Mouse (Mus musculus) heart, embryonic 16.5 days (tissue): ENCODE measurements around the gene Mettl22. TPM values are rescaled to one million over a fixed set of nuclear protein-coding genes. Genes with fewer than 3 reads are reported as not detected.

Source experiments
- ATAC-seq: fragments of 200-750 bp; cut with Nextera tagmentation; replicated peaks from 2 replicates; pipeline ENCODE4 v1.8.0; 2017; ENCODE audit warnings: moderate number of reproducible peaks; ENCODE audit not compliant: insufficient read depth, low FRiP score; ENCODE audit errors: extremely low read depth
- H3K27ac ChIP-seq: fragments of 300-500 bp; sonication (generic); 2 replicates; pipeline ENCODE4 v1.5.1; 2014; ENCODE audit warnings: mild to moderate bottlenecking, low read length, control low read depth, moderate library complexity
- H3K27me3 ChIP-seq: fragments of 300-500 bp; sonication (generic); 2 replicates; pipeline ENCODE4 v1.6.1; 2014; ENCODE audit warnings: low read length, mixed read lengths; ENCODE audit not compliant: control insufficient read depth, insufficient read depth
- H3K36me3 ChIP-seq: fragments of 300-500 bp; sonication (generic); 2 replicates; pipeline ENCODE4 v1.6.1; 2014; ENCODE audit not compliant: control insufficient read depth, insufficient read depth
- H3K4me1 ChIP-seq: fragments of 300-500 bp; sonication (generic); 2 replicates; pipeline ENCODE4 v1.6.1; 2014; ENCODE audit warnings: low read length, mixed read lengths; ENCODE audit not compliant: control insufficient read depth, insufficient read depth
- H3K4me2 ChIP-seq: fragments of 300-500 bp; sonication (generic); 2 replicates; pipeline ENCODE4 v1.6.1; 2014; ENCODE audit warnings: low read depth, mild to moderate bottlenecking, control low read depth, low read length
- H3K4me3 ChIP-seq: fragments of 300-500 bp; sonication (generic); 2 replicates; pipeline ENCODE4 v1.5.1; 2014; ENCODE audit warnings: mild to moderate bottlenecking, control low read depth, low read length
- H3K9ac ChIP-seq: fragments of 300-500 bp; sonication (generic); 2 replicates; pipeline ENCODE4 v1.6.1; 2014; ENCODE audit warnings: low read length, control low read depth
- H3K9me3 ChIP-seq: fragments of 300-500 bp; sonication (generic); replicated peaks from 2 replicates; pipeline ENCODE4 v1.6.1; 2016; ENCODE audit warnings: low read length; ENCODE audit not compliant: control insufficient read depth
- WGBS: fragments of 180-500 bp; shearing (Covaris S2); extraction: QIAGEN DNeasy Blood & Tissue Kit; methylation state at CpG from one replicate; pipeline ENCODE4 v1.1.7; 2014; 5-methylcytosine and 5-hydroxymethylcytosine counted together
- polyA plus RNA-seq: library from polyadenylated mRNA; unstranded; fragments of >200 nt; fragmentation: Nextera tagmentation; extraction: Ambion mirVana; gene quantifications from 2 replicates; pipeline ENCODE4 v1.2.1, GENCODE M21; 2015

Gene Mettl22
- polyA plus RNA-seq, 1 experiment from 2014 or later: 42.0 TPM

- 88% methylated on average over 6 of the region's 6 CpGs for WGBS
- no peak overlapping the region for H3K4me2 ChIP-seq
- H3K4me1 ChIP-seq: no peaks in the 10 kb centered on the region
- no peaks in the 10 kb centered on the region for H3K9me3 ChIP-seq
- H3K9ac ChIP-seq: no peak overlapping the region
- H3K27me3 ChIP-seq: no peaks in the 10 kb centered on the region
- H3K36me3 ChIP-seq: no peaks in the 10 kb centered on the region
- no peak overlapping the region for H3K27ac ChIP-seq
- H3K4me3 ChIP-seq: no peak overlapping the region
- no peak for ATAC-seq
These were observed 62.9 kb downstream of the Mettl22 start for GRCm38 (mm10) chr16:8533477-8533876.

- no peaks in the 10 kb centered on the region for H3K27me3 ChIP-seq
- no peak overlapping the region for H3K4me3 ChIP-seq
- H3K9me3 ChIP-seq: no peaks in the 10 kb centered on the region
- no peaks in the 10 kb centered on the region for H3K4me1 ChIP-seq
- no peak overlapping the region for H3K27ac ChIP-seq
- ATAC-seq: no peak
- no peaks in the 10 kb centered on the region for H3K36me3 ChIP-seq
- H3K4me2 ChIP-seq: no peak overlapping the region
- no peak overlapping the region for H3K9ac ChIP-seq
- 85% methylated on average over 11 of the region's 11 CpGs for WGBS
These were observed 64.0 kb downstream of the Mettl22 start for GRCm38 (mm10) chr16:8534466-8535200.

- no peak for ATAC-seq
- Histone ChIP-seq H3K27ac (no peak overlapping the region), H3K4me1 (peaks cover 6% of the 10 kb centered on the region), H3K36me3 (no peaks in the 10 kb centered on the region), H3K9me3 (no peaks in the 10 kb centered on the region), H3K9ac (no peak overlapping the region), H3K4me2 (no peak overlapping the region), H3K27me3 (no peaks in the 10 kb centered on the region), H3K4me3 (no peak overlapping the region)
- WGBS: 86% methylated on average over 6 of the region's 6 CpGs
These were observed 64.8 kb downstream of the Mettl22 start for GRCm38 (mm10) chr16:8535411-8535810.

- Histone ChIP-seq H3K27me3 (no peaks in the 10 kb centered on the region), H3K9me3 (no peaks in the 10 kb centered on the region), H3K27ac (no peak overlapping the region), H3K4me2 (no peak overlapping the region), H3K9ac (no peak overlapping the region), H3K36me3 (no peaks in the 10 kb centered on the region), H3K4me3 (no peak overlapping the region), H3K4me1 (peaks cover 15% of the 10 kb centered on the region)
- no peak for ATAC-seq
- WGBS: 63% methylated on average over 9 of the region's 9 CpGs
These were observed 68.7 kb downstream of the Mettl22 start for GRCm38 (mm10) chr16:8539150-8539865.

Other genes with a start within 250 kb of the Mettl22 start
- gene Tmem114, start 45.7 kb upstream of the Mettl22 start, polyA plus RNA-seq: not detected in 2 replicates
- 28.4 and 28.6 TPM in 2 replicates for gene Abat, start 42.6 kb downstream of the Mettl22 start, polyA plus RNA-seq
- 42.2 and 43.9 TPM in 2 replicates for gene Pmm2, start 166.9 kb downstream of the Mettl22 start, polyA plus RNA-seq
- 19.5 and 19.7 TPM in 2 replicates for gene Tmem186, start 166.9 kb downstream of the Mettl22 start, polyA plus RNA-seq
- gene Carhsp1, start 201.4 kb downstream of the Mettl22 start, polyA plus RNA-seq: 75.4 and 79.0 TPM in 2 replicates
- not detected in 2 replicates for gene Gm5767, start 210.0 kb downstream of the Mettl22 start, polyA plus RNA-seq